Mouse (Mus musculus) lung, postnatal 36 days (tissue): ENCODE data around the gene Zmat5.

Experiments used
- DNase-seq: peaks from one replicate; pipeline ENCODE4 v3.0.0; 2022; ENCODE audit warnings: mixed read lengths

Zmat5 gene

DNA sequence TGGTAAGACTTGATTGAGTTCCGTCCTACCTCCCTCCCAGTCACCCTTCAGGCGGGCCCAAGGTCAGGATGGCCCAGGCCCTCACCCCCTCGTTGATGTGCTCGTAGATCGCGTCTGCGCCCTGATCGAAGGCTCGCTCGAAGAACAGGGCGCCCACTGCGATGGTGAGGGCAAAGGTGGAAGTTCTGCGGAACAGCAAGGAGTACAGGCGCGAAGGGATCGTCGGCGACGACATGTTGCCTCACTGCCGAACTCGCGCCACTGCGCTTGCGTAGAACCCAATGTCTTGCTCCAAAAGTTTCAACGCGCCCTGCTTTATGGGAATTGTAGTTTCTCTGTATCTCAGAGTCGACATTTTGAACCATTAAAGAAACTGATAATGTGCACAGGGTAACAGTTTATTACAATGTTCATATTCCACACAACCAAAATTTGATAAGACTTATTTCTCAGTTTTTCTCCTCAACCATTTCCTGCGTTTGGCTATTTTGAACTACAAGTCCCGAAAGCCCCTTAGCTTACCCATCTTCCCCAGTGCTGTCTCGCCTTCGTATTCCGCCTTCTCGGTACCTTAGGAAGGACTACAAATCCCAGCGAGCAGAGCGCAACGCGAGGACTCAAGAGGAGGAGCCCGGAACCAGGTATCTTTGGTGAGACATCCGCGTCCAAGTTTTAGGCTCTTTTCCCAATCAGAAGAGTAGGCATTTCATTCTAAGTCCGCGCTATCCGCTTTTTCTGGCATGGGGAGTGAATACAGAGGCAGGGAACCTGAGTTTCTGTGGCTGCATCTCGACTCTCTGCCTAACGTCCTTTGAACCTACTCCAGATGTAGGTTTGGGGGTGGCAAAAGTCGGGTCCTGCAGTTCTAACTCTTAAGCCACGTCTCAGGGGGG, at the start of gene Zmat5, which contains the start of gene Uqcr10:
TSS of gene Zmat5 (plus strand) at position 607 of the 893 bp plus-strand sequence.
TSS of gene Uqcr10 (minus strand) at position 271 of the 893 bp plus-strand sequence.
- peak; percentile 96 for DNase-seq

DNA sequence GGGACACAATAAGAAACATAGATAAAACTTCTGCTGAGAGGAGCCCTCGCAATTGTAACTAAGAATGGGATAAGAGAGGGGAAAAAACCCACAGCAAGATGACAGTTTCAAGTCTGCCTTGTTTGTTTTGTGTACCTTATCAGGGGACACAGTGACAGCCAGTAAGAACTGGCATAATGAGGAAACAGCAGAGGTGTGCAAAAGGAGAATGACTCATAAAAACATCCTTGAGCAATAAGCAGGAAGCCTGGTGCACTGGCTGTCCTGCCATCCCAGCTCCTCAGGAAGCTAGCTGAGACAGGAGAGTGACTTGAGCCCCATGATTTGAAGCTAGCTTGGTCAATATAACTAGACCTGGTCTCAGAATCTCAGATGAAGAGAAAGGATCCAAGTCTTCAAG, 44.7 kb upstream of the Zmat5 start:
- DNase-seq = no peak

DNA sequence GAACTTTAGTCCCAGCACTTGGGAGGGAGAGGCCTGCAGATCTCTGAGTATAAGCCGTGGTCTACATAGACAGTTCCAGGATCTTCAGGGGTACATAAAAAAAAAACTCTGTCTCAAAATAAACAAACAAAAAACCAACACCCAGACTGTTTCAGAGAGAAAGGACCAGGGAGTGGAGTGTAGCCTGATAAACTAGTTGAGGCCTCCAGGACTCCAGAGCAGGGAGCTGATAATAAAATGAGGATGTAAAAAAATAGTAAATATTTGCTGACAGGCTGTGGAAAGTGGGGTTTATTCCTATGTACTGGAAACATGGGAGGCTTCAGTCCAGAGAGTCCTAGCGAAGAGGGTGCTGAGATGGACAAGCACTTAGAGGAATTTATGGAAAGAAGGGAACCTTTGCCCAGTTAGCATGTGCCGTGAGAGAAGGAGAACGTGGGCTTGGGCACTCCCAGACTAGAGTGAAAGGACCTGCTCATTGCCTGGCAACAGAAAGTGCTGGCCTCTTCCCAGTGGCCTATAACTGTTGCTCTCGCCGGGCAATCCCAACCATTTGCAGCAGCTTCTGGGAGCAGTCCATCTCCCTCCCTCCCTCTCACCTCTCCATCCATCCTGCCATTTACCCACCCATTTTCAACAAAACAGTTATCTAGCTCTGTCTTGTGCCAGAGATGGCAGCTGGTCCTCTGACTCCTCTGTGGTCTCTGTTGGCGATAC, 44.0 kb upstream of the Zmat5 start:
- DNase-seq = peak; percentile 32

DNA sequence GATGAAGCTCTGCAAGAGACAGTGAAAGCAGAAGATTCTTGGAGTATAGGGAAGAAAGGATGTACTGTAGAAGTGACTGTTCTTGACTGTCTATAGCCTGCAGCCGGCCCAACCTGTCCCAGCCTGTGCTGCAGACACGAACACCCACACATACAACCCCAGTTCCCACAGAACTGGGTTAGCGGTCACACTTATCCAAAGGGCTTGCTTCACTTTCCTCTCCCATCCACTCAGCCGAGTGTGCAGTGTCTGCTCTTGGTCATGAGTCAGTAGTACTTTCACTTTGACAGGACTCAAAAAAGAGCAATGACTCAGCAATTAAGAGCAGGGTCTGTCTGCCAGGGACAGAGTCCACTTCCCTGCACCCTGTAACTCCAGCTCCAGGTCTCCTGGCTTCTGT, 43.2 kb upstream of the Zmat5 start:
- peak; percentile 56 for DNase-seq

DNA sequence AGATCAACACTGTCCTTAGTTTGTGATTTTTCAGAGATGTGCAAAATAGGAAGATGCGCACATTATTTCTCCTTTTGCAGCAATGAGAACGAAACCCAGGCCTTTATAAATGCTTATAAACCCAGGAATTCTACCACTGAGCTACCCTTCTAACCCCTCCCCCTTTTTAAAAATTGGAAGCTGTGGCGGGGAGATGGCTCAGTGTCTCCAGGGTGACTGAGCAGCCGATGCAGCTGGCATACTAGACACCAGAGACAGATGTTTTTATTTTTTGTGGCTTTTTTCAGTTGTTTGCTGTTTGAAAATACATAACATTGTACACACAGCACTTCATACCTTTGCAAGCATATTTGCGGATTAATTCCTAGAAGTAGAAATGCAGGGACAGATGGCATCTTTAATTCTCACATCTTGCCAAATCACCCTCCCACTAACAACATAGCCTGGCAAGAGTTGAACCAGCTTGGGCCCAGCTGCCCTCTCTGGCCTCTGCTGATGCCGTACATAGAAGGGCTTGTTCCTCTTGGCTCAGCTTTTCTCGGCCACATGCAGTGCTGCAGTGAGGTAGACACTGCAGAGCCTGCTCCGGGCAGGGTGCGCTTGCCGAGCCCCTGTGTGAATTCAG, 42.5 kb upstream of the Zmat5 start:
- peak; percentile 43 for DNase-seq

DNA sequence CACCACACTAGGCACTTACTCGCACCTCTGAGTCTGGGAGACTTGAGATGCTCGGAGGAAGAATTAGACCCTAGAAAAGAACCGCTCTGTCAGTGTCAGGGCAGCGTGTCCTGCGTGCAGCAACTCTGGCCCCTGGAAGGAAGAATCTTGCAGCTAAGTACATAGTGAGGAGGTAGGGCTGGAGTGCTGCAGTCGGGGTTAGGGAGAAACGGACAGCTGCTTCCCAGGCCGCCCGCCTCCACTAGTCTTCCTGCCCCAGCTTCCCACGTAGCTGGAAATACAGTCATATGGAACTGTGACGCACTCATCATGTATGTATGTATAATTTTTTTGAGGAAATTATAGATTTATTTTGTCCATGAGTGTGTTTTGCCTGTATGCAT, 42.0 kb upstream of the Zmat5 start:
- DNase-seq = no peak

DNA sequence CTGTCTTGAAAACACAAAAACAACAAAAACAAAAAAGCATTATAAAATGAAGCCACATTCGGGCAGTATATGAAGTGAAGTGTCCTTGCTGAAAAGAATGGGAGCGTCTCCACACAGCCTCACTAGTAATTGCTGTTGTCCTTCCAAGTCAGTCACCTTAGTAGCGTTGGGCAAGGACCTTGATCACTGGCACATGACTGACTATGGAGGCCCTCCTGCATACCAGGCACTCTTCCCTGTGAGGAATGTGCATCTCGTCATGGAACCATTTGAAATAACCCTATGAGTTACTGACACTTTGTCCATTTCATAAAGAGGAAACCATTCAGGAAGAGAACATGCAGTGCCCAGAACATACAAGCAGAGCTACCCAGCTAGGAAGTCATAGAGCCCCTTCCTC, 32.7 kb upstream of the Zmat5 start:
- DNase-seq = no peak

DNA sequence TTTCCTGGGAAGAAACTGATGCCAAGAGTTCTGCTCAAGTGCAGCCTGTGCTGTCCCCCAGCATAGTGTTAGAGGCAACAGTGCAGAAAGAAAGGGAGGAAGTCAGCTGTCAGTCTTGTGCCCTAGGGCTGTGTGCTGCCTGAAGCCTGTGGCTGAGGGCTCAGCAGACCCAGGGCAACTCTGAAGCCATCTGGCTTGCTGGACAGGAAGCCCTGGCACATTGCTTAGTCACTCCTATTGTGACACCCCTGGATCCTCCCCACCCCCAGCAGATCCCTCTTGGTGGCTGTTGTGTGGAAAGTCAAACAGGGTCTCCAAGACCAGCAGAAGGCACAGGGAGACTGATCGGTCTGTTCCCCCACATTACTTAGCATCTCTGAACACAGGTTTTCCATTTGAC, 29.9 kb upstream of the Zmat5 start:
- DNase-seq = peak; percentile 52

DNA sequence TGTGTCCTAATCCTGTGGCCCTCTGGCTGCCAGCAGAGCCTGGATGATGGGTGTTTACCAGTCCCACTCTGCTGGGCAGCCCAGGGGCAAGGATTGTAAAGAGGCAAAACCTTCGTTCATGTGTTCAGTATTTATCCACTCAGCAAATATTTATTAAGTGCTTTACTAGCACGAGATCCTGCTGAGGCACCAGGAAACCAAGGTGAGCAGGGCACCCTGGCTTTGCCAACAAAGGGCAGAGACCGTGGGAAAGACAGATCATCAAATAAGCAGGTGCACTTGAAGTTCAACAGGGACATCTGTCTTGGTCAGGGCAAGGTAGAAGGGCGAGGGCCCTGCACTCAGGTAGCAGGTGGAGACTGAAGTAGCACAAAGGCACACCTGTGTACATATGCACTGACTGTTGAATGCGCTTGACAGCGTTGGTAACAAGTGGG, 29.3 kb upstream of the Zmat5 start:
- DNase-seq = peak; percentile 65

DNA sequence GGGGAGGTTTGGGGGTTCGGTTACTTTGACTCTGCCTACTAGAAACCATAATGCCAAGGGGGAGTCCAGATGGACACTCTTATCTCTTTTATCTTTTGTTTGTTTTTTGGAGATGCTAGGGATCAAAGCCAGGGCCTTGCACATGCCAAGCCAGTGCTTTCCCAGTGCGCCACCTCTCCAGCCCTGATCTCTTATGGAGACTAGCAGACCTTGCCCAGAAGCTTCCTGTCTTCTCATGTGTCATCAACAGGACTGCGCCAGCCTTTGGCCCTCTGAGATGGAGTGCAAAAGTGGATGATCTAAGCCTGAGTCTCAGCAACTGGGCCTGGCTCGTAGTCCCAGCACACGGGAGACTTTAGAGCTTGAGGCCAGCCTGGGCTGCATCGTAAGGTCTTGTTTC, 28.8 kb upstream of the Zmat5 start:
- no peak for DNase-seq

DNA sequence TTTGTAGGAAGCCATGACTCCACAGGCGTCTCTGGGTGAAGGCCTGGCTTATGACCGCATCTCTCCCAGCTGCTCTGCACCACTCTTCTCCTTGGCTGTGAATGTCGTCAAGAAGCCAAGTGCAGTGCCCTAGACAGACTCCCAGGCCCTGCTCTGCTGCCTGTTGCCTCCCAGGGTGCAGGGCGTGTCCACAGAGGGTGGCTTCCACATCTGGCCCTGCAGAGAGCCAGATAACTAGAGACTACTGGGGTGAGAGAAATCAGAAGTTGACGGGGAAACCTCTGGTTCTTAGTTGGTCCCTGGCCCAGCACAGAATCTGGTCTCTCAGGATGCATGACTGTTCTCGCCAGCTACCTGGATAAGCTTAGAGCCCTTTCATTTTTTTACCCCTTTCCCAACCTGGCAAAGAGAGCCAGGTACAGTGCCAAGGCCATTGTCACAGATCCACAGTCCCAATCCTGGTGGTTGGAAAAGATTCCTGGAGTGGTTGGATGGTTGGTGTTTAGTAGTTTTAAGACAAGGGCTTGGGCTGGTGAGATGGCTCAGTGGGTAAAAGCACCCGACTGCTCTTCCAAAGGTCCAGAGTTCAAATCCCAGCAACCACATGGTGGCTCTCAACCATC, 27.1 kb upstream of the Zmat5 start:
- DNase-seq = no peak

DNA sequence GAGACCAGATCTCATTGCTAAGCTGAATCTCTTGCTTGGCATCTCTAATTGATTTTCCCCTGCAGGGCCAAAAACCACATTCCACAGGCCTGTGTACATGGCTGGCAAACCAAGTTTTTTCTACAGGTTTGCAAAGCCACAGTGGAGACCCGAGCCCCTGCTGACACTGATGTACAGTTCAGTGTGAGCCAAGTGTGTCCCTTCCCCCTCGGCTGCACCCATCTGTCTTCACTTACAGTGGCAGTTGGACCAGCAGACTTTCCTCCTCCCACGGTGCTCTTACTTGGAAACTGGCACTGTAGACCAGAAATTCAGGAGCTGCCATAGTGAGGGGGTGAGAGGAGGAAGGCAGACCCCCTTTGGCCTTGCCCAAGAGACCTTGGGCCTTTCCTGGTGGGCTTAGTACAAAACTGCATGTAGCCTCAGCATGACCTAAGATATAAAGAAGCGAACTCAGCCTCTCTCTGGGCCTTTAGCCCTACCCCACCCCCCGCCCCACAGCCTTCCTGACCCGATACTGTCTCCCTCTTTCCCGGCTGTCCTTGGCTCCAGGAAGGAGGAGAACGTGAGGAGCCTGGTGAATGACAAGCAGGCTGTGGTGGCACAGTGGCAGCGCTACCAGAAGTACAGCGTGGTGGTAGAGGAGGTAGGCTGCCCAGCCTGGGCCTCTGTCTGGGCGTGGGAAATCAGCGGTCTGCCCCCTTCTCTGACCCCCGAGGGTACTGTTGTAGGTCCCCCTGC, 25.6 kb upstream of the Zmat5 start:
- no peak for DNase-seq

DNA sequence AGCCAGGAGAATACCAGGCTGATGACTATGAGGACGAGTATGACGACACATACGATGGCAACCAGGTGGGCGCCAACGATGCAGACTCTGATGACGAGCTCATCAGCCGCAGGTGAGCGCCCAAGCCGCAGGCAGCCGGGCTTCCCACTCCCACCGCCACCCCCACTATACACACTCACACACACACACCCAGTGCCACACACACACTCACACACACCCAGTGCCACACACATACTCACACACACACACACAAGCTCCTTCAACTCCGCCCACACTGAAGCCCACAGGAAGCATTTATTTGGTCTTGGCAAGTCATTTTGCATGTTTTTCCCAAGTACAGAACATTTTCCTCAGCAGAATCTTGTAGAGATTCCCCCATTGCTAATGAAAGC, 25.0 kb upstream of the Zmat5 start:
- DNase-seq = no peak

DNA sequence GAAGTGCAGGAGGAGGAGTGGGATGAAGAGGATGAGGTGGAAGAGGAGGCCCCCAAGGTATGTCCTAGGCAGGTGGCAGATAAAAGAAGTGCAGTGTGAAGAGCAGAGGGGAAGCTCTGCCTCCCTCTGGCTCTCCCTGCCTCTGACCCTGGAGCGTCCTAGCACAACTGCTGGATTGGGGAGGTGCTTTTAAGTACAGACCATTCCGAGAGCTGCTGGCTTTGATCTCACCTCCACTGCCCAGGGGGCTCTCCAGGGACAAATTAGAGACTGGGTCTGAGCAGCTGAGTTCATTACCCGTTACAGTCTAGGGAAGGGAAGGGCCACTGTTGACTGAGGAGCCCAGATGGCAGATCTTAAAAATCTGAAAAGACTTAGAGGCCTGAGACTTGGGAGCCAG, 24.4 kb upstream of the Zmat5 start:
- no peak for DNase-seq

DNA sequence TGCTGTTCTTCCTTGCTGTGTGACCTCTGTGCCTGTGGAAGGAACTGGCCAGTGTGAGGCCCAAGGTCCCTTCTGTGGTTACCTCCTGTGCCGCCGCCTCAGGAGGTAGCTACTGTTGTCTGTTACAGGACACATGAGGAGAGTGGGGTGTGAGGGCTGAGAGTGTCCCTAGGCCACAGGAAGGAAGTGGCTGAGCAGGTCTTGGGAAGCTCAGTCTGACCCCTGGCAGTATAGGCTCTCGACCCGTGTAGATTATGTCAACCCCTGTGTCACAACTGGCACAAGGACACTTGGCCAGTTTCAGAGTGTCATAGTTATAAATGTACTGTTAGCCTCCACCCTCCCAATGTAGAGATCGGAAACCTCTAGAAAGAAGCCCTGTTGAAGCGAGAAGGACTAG, 21.0 kb upstream of the Zmat5 start:
- no peak for DNase-seq

DNA sequence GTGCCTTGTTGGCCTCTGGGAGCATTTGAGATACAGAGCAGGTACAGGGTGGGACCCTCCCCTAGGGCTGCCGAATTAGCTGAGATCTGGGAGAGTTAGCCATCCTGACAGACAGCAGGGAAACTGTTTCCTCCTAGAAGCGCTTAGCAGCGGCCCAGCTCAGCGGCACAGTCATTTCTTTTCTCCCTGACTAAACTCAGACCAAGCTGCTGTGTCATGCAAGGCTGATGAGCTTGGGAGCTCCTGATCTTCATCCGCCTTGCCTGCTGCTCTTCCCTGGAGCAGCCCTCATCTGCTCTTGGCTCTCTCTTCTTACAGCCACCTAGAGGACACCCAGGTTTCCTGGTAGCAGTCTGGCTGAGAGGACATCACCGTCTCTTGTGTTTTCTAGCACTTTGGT, 20.3 kb upstream of the Zmat5 start:
- no peak for DNase-seq

DNA sequence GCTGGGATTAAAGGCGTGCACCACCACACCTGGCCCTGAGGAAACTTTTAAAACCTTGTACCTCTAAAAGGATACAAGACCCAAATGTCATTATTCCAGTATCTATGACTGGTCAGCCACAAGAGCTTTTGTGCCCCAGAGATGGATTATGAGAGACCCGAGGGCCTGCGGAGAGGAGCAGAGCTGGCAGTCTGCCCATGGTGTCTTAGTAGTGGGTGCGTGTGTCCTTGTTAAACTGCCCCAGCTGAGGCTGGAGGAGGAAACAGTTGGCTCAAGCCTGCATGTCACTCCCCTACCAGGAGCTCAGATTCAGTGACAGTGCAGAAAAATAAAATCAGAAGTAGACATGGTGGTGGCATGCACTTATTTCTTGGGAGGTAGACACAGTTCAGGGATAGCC, 19.4 kb upstream of the Zmat5 start:
- DNase-seq = no peak

DNA sequence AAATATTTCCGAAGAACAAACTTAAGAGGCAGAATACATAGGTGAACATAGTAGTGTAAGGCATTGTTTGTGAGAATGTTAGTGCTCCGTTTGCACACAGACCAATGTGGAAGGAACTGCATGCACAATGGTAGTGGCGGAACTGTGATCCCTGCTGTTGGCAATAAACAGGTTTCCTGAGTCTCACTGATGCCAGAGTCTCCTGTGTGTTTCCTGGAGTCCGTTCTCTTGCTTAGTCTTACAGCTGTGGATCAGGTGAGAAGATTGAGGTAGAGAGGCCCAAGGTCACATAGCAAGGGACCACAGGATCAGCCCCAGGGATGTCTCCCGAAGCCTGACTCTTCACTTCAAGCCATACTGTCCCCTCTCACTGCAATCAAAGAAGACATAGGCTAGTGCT, 19.0 kb upstream of the Zmat5 start:
- no peak for DNase-seq

DNA sequence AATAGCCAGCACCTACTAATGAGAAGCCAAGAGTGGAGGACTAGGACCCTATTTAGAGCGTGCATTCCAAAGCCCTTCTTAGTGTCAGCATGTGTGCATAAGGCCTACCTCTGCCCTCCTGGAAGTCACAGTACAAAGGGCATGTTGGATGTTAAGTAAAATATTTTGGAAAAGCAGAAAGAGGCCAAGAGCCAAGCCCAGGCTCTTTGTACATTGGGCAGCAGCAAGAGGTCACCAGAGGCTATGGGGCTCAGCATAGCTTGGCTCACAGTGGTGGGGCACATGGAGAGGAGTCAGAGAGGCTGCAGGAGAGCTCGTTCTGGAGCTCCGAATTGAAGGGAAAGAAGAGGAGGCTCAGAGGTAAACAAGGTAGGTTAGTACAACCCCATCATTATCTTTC, 17.5 kb upstream of the Zmat5 start:
- no peak for DNase-seq

DNA sequence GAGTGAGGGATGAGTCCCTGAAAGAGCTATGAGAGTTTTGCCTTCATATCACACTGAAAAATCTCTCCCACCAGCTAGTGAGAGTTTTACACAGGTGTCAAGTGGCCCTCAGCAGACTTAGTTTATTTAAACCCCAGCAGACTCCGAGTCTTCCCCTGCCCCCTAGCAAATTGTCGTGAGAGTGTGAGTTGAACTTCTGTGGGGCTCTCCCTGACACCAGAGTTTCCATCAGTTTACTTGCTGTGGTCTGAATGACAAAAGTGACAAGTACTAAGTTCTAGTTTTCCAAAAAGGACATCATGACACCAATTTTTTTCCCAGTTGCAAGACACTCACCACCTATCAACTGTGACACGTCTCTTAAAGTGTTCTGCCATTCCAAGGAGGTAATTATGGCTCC, 16.6 kb upstream of the Zmat5 start:
- DNase-seq = no peak

DNA sequence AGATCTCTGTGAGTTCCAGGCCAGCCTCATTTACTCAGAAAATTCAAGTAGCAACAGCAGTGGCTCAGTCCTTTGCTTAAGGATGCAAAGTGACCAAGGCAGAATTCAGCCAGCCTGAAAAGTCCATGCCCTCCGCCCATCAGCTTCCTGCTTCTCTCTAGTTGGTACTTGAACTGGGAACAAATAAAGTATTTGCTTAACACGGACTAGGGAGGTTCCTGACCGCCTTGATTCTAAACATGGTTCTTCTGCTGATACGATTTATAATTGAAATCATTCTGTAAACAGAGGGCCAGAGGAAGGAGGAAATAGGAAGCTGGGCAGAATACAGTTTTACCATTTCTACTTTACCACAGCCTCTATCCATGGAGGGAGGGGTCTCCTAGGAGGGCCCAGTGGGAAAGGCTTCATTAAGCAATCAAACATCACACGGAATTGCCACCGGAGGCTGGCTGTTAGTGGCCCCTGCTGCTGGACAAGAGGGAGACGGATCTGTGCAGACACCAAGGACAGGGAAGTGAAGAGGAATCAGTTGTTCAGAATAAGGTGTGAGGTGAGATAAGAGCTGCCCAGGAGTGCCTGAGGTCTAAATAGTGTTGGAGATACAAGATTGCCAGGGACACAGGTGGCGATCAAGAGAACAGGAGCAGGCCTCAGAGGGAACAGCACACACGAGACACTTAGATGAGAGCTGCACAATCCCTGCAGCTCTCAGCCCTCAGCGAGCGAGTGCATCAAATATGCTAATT, 15.7 kb upstream of the Zmat5 start:
- DNase-seq = no peak

DNA sequence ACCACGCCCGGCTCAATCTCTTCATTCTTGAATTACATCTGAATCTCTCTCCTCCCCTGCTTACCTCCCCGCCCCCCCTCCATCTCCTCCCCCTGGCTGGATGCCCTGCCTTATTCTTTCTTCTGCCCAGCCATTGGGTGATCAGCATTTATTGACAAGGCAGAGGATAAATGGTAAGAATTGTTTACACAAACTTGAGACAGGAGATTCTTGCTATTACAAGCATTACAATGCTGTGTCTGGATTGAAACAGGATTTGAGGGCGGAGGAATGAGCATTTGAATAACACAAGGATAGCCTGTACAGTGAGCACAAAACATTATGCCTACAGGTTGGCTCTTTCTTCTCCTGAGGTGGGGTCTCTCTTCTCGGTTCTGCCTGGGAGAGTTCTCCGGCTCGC, 14.1 kb upstream of the Zmat5 start:
- no peak for DNase-seq
